Mouse (Mus musculus): ENCODE measurements around the gene Uvrag. TPM values are rescaled to one million over a fixed set of nuclear protein-coding genes. Genes with fewer than 3 reads are reported as not detected.
"Not testable (repeated sequence)": the region's sequence is repeated elsewhere in the genome, so short reads cannot be mapped to it uniquely, and the experiment has no call there.

Uvrag gene
- total and polyA plus RNA-seq, 3 experiments, result 15.0 to 19.5 TPM; not detected in 1

GRCm38 (mm10) chr7:98968082-98968674 is 172.8 kb downstream of the Uvrag start:
- H3K4me1 ChIP-seq (ENCODE audit: control insufficient read depth in 1 of 2, insufficient read depth in 2 of 2, low read length in 2 of 2), result no peaks in the 10 kb centered on the region
- no peak overlapping the region for H3K27ac ChIP-seq (ENCODE audit: control insufficient read depth, low read depth, low read length)
- no peaks in the 10 kb centered on the region; a peak in 1 of 4 replicates for H3K36me3 ChIP-seq (ENCODE audit: control insufficient read depth in 1 of 2, insufficient read depth in 2 of 2, low read length in 2 of 2)
- no peak overlapping the region for H3K9ac ChIP-seq (ENCODE audit: control insufficient read depth, low read depth, low read length, poor library complexity, severe bottlenecking)
- DNase-seq (ENCODE audit: low read depth, low spot score), result no peak
- no peaks in the 10 kb centered on the region for H3K79me2 ChIP-seq (ENCODE audit: control insufficient read depth, insufficient read depth, low read length, poor library complexity)
- H3K4me3 ChIP-seq (ENCODE audit: control insufficient read depth in 1 of 2, insufficient read depth in 1 of 2, low read depth in 2 of 2, low read length in 2 of 2), result no peak overlapping the region
- H3K27me3 ChIP-seq (ENCODE audit: control insufficient read depth in 1 of 2, insufficient read depth in 2 of 2, low read length in 2 of 2), result no peaks in the 10 kb centered on the region
- no peak for TF ChIP-seq SMC3 (IDR thresholded peaks at IDR 0.05; ENCODE audit: low read depth, low read length)
- no peak for TF ChIP-seq TBP (IDR thresholded peaks at IDR 0.05; ENCODE audit: low read depth, low read length)
- no peak for TF ChIP-seq KAT2A (conservative IDR thresholded peaks at IDR 0.05; ENCODE audit: low read depth, low read length)
- no peak for TF ChIP-seq MYB (IDR thresholded peaks at IDR 0.05; ENCODE audit: low read depth, low read length)
- TF ChIP-seq USF1 (IDR thresholded peaks at IDR 0.05; ENCODE audit: low read depth, low read length), result no peak
- TF ChIP-seq POLR2AphosphoS2 (IDR thresholded peaks at IDR 0.05; ENCODE audit: low read length), result no peak
- TF ChIP-seq GABPA (IDR thresholded peaks at IDR 0.05; ENCODE audit: low read depth, low read length), result no peak
- no peak for TF ChIP-seq MYC (IDR thresholded peaks at IDR 0.05; ENCODE audit: low read depth, low read length)
- no peaks in the 10 kb centered on the region for H3K9me3 ChIP-seq (replicated peaks; ENCODE audit: insufficient read depth, low read length)

GRCm38 (mm10) chr7:98967672-98968071 is 173.3 kb downstream of the Uvrag start:
- H3K36me3 ChIP-seq (ENCODE audit: control insufficient read depth in 1 of 2, insufficient read depth in 2 of 2, low read length in 2 of 2), result peaks cover 0 to 2% of the 10 kb centered on the region in 2 experiments; a peak in 1 of 4 replicates
- H3K9ac ChIP-seq (ENCODE audit: control insufficient read depth, low read depth, low read length, poor library complexity, severe bottlenecking), result no peak overlapping the region
- H3K4me3 ChIP-seq (ENCODE audit: control insufficient read depth in 1 of 2, insufficient read depth in 1 of 2, low read depth in 2 of 2, low read length in 2 of 2), result no peak overlapping the region
- no peaks in the 10 kb centered on the region for H3K79me2 ChIP-seq (ENCODE audit: control insufficient read depth, insufficient read depth, low read length, poor library complexity)
- no peak for DNase-seq (ENCODE audit: low read depth, low spot score)
- no peaks in the 10 kb centered on the region for H3K27me3 ChIP-seq (ENCODE audit: control insufficient read depth in 1 of 2, insufficient read depth in 2 of 2, low read length in 2 of 2)
- H3K27ac ChIP-seq (ENCODE audit: control insufficient read depth, low read depth, low read length), result no peak overlapping the region
- H3K4me1 ChIP-seq (ENCODE audit: control insufficient read depth in 1 of 2, insufficient read depth in 2 of 2, low read length in 2 of 2), result peaks cover 0 to 4% of the 10 kb centered on the region in 2 experiments; a peak in 1 of 4 replicates
- TF ChIP-seq UBTF (IDR thresholded peaks at IDR 0.05; ENCODE audit: borderline replicate concordance, insufficient read depth, low read depth, low read length) (no peak), E2F4 (IDR thresholded peaks at IDR 0.05; ENCODE audit: borderline replicate concordance, low read depth, low read length) (no peak), SIN3A (IDR thresholded peaks at IDR 0.05; ENCODE audit: low read length) (no peak), SMC3 (IDR thresholded peaks at IDR 0.05; ENCODE audit: low read depth, low read length) (no peak), MYB (IDR thresholded peaks at IDR 0.05; ENCODE audit: low read depth, low read length) (no peak), TAL1 (IDR thresholded peaks at IDR 0.05; ENCODE audit: low read length) (no peak), ELF1 (IDR thresholded peaks at IDR 0.05; ENCODE audit: low read depth, low read length) (no peak), MYC (IDR thresholded peaks at IDR 0.05; ENCODE audit: low read depth, low read length) (no peak), POLR2AphosphoS2 (IDR thresholded peaks at IDR 0.05; ENCODE audit: low read length) (no peak), RCOR1 (IDR thresholded peaks at IDR 0.05; ENCODE audit: low read depth, low read length) (no peak), EP300 (IDR thresholded peaks at IDR 0.05; ENCODE audit: low read depth in 1 of 2, low read length in 2 of 2) (no peak), HCFC1 (IDR thresholded peaks at IDR 0.05; ENCODE audit: low read depth, low read length) (no peak), POLR2AphosphoS5 (IDR thresholded peaks at IDR 0.05; ENCODE audit: borderline replicate concordance, low read depth, low read length) (no peak), ZMIZ1 (IDR thresholded peaks at IDR 0.05; ENCODE audit: low read depth, low read length) (no peak), GATA1 (IDR thresholded peaks at IDR 0.05; ENCODE audit: low read depth, low read length) (no peak)
- no peaks in the 10 kb centered on the region for H3K9me3 ChIP-seq (replicated peaks; ENCODE audit: insufficient read depth, low read length)

- not testable (repeated sequence) for H3K4me3 ChIP-seq (ENCODE audit: control insufficient read depth in 1 of 2, insufficient read depth in 1 of 2, low read depth in 2 of 2, low read length in 2 of 2); H3K9ac ChIP-seq (ENCODE audit: control insufficient read depth, low read depth, low read length, poor library complexity, severe bottlenecking); H3K27ac ChIP-seq (ENCODE audit: control insufficient read depth, low read depth, low read length); H3K36me3 ChIP-seq (ENCODE audit: control insufficient read depth in 1 of 2, insufficient read depth in 2 of 2, low read length in 2 of 2); H3K27me3 ChIP-seq (ENCODE audit: control insufficient read depth in 1 of 2, insufficient read depth in 2 of 2, low read length in 2 of 2); H3K79me2 ChIP-seq (ENCODE audit: control insufficient read depth, insufficient read depth, low read length, poor library complexity); DNase-seq (ENCODE audit: low read depth, low spot score); H3K4me1 ChIP-seq (ENCODE audit: control insufficient read depth in 1 of 2, insufficient read depth in 2 of 2, low read length in 2 of 2); H3K9me3 ChIP-seq (replicated peaks; ENCODE audit: insufficient read depth, low read length)
Observed at GRCm38 (mm10) chr7:98963581-98963980, 177.4 kb downstream of the Uvrag start.
